Mouse (Mus musculus) spleen, adult 2 months (tissue): Measurements from ENCODE around the gene Dnmt3l. TPM values are rescaled to one million over a fixed set of nuclear protein-coding genes. Genes with fewer than 3 reads are reported as not detected.

Source experiments
- DNase-seq, 2 experiments: peaks; one replicate each; pipeline versions ENCODE4 v3.0.0 to v3.0.0-alpha.2; 2012 to 2021; ENCODE audit warnings: low spot score in 2 of 2, low read depth in 1 of 2
- H3K27ac ChIP-seq: fragments of 200-500 bp; 2 replicates; pipeline ENCODE4 v1.5.1; 2012; ENCODE audit warnings: low read length, inconsistent platforms; ENCODE audit not compliant: insufficient read depth
- H3K27me3 ChIP-seq: fragments of 200-500 bp; 2 replicates; pipeline ENCODE4 v1.6.1; 2012; ENCODE audit warnings: mild to moderate bottlenecking, moderate library complexity, low read length, inconsistent platforms; ENCODE audit not compliant: control insufficient read depth, insufficient read depth
- H3K36me3 ChIP-seq: fragments of 200-500 bp; 2 replicates; pipeline ENCODE4 v1.6.1; 2012; ENCODE audit warnings: mild to moderate bottlenecking, low read length, inconsistent platforms; ENCODE audit not compliant: control insufficient read depth, insufficient read depth
- H3K4me1 ChIP-seq: fragments of 200-500 bp; 2 replicates; pipeline ENCODE4 v1.6.1; 2011; ENCODE audit warnings: inconsistent platforms; ENCODE audit not compliant: control insufficient read depth, insufficient read depth, insufficient read length
- H3K4me3 ChIP-seq: fragments of 200-500 bp; 2 replicates; pipeline ENCODE4 v1.5.1; 2011; ENCODE audit warnings: mild to moderate bottlenecking, inconsistent platforms; ENCODE audit not compliant: insufficient read depth, insufficient read length; ENCODE audit errors: extremely low read depth
- CTCF ChIP-seq: fragments of 200-500 bp; IDR thresholded peaks from 2 replicates; pipeline ENCODE4 v1.5.1; 2011; ENCODE audit warnings: mild to moderate bottlenecking, inconsistent platforms; ENCODE audit not compliant: insufficient read depth, insufficient read length, insufficient replicate concordance; ENCODE audit errors: extremely low read depth
- POLR2A ChIP-seq: fragments of 200-500 bp; IDR thresholded peaks from 2 replicates; pipeline ENCODE4 v1.6.1; 2011; ENCODE audit warnings: low read depth, low read length, inconsistent platforms
- WGBS: fragments of 180-500 bp; shearing (Covaris S2); methylation state at CpG from one replicate; pipeline ENCODE4 v1.1.7; 2018; 5-methylcytosine and 5-hydroxymethylcytosine counted together
- polyA plus RNA-seq: library from polyadenylated mRNA; depleted of rRNA; stranded (reverse); fragments of >200 nt; gene quantifications from 2 replicates; pipeline ENCODE4 v1.2.3, GENCODE M21; 2012

Gene Dnmt3l
- polyA plus RNA-seq, 1 experiment, result not detected

DNA sequence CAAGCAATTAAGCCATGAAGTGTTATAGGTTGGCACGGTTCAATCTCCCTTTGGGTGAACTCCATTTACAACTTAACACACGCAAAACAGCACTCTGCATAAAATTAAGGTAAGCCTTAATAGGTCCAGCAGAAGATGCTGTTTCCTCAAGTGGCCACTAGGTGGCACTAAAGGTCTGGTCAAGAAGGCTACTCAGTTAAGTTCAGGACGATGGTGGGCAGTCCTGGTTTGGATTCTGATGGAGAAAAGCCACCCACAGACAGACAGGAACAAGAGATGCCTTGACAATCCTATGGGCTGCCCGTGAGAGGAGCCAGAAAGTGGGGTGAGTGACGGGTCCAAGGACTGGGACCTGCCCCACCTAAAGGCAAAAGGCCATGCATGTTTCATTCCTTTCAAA lies 13.6 kb upstream of the Dnmt3l start:
- no peak for TF ChIP-seq POLR2A
- peak; percentile 79; the same call in 1 of the 2 replicates for TF ChIP-seq CTCF
- Histone ChIP-seq H3K27me3 (no peaks in the 10 kb centered on the region), H3K27ac (no peak overlapping the region), H3K4me1 (no peaks in the 10 kb centered on the region), H3K4me3 (no peak overlapping the region), H3K36me3 (no peaks in the 10 kb centered on the region)
- peak; percentile 63 to 68 for DNase-seq
- 3% methylated on average over 5 of the region's 5 CpGs for WGBS

DNA sequence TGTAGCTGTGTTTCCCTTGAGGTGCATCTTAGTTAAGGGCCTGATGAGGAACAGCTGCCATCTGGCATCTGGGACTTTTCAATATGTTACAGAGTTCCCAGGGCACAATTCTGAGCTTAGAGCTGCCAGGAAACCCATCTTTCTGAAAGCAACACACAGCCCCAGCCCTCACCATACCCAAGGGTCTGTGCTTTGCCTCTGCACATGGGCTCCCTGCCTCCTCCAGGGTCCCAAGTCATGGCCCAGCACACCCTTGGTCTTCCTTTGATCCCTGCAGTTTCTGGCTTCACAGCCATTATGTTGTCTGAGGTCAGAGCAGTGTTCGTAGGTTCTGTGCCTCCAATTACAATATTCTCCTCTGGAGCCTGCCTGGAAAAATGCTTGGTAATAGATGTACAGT lies 12.7 kb upstream of the Dnmt3l start:
- no peaks in the 10 kb centered on the region for H3K36me3 ChIP-seq
- no peak overlapping the region for H3K27ac ChIP-seq
- 94% methylated on average over 1 of the region's 1 CpGs for WGBS
- no peak overlapping the region for H3K4me3 ChIP-seq
- no peak for DNase-seq
- no peaks in the 10 kb centered on the region for H3K4me1 ChIP-seq
- no peaks in the 10 kb centered on the region for H3K27me3 ChIP-seq
- TF ChIP-seq POLR2A, result no peak
- no peak for TF ChIP-seq CTCF

DNA sequence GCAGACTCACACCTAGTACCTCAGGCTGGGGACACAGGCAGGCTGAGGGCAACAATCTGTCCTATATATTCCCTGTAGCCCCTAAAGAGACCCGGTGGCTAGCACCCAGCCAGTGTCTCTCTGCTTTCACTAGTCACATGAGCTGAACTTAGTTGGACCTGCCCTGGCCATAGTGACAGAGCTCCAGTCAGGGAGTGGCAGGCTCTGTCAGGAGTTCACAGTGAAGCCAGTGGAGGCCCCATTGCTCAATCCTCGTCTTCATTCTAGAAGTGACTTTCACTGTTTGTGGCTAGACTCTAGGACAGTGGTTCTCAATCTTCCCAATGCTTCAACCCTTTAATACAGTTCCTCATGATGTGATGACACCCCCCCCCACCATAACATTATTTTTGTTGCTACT lies 9.8 kb upstream of the Dnmt3l start:
- 72% methylated on average over 2 of the region's 2 CpGs for WGBS
- TF ChIP-seq POLR2A (no peak), CTCF (no peak)
- Histone ChIP-seq H3K36me3 (no peaks in the 10 kb centered on the region), H3K4me3 (no peak overlapping the region), H3K27ac (no peak overlapping the region), H3K4me1 (no peaks in the 10 kb centered on the region), H3K27me3 (no peaks in the 10 kb centered on the region)
- no peak for DNase-seq

DNA sequence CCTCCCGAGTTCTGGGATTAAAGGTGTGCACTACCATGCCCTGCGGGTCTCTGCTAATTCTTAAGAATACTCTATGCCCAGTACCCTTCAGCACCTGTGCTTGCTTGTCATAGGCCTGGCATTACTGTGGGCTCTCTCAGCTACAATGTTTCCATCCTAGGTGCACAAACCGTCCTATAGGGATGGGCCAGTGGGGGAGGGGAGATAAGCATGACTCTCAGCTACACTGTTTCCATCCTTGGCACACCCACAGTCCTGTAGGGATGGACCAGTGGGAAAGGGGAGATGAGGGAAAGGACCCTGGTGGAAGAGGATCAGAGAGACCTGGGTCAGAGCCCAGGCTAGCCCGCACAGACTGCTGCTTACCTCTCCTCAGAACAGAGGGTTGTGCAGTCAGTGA lies 4.6 kb upstream of the Dnmt3l start:
- 83% methylated on average over 4 of the region's 4 CpGs for WGBS
- Histone ChIP-seq H3K27ac (no peak overlapping the region), H3K36me3 (no peaks in the 10 kb centered on the region), H3K27me3 (no peaks in the 10 kb centered on the region), H3K4me3 (no peak overlapping the region), H3K4me1 (no peaks in the 10 kb centered on the region)
- TF ChIP-seq POLR2A, result no peak
- TF ChIP-seq CTCF, result no peak
- DNase-seq, result no peak

DNA sequence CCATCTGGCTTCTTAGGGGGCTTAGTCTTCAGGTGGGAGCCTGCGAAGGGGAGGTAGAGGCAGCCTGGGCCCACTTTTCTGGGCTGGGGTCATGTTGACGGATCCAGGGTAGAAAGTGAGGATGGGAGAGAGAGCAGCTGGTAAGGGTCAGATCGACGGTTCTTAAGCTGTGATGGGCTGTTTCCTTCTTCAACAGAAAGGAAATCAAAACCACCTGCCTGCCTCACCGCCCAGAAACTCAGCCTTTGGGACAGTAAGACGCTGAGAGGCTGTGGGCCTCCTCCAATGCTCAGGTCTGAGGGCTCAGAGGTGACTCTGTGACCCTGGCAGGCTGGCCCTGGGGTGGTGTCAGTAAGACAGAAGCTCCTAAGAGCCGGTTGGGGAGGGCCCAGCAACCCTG lies 349 bp downstream of the Dnmt3l start:
- Histone ChIP-seq H3K36me3 (no peaks in the 10 kb centered on the region), H3K4me3 (no peak overlapping the region), H3K4me1 (0 out of 2 replicates have a peak, but pooled peaks cover 2% of the 10 kb centered on the region), H3K27ac (no peak overlapping the region), H3K27me3 (no peaks in the 10 kb centered on the region)
- 31% methylated on average over 7 of the region's 7 CpGs for WGBS
- TF ChIP-seq POLR2A (no peak), CTCF (no peak)
- no peak for DNase-seq

DNA sequence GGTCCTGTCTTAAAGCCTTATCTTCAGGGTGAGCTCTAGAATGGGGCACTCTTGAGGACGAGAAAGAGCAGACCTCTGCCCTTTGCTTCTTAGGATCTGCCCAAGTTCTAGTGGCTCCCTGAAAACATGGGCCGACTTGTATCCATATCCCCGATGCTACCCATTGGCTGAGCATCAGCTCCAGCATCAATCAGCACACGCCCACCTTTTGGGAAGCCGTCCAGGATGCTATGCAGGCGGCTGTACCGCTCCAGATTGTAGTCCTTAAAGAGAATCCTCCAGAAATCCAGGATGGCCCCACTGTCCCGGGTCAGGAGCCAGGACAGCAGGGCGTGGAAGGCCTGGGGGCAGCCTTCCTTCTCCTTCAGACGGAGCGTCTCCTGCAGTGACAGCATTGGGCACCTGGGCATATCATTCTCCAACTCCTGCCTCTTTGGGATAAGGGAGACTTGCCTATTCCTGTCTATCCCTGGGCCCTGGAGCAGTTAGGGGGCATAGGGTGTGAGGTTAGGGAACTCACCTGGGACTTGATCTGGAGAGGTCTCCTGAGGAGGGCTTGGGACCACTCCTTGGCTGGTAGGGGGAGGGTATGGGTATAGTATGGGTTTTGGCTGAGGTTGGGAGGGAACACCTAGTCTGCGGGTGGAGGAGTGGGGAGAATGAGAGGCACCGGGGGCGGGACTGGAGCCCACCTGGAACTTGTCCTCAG lies 1.1 kb downstream of the Dnmt3l start:
- 0 out of 2 replicates have a peak, but pooled peaks cover 2% of the 10 kb centered on the region for H3K4me1 ChIP-seq
- no peak for TF ChIP-seq POLR2A
- TF ChIP-seq CTCF, result no peak
- H3K36me3 ChIP-seq, result no peaks in the 10 kb centered on the region
- no peaks in the 10 kb centered on the region for H3K27me3 ChIP-seq
- WGBS, result 83% methylated on average over 14 of the region's 14 CpGs
- no peak overlapping the region for H3K27ac ChIP-seq
- no peak for DNase-seq
- no peak overlapping the region for H3K4me3 ChIP-seq

DNA sequence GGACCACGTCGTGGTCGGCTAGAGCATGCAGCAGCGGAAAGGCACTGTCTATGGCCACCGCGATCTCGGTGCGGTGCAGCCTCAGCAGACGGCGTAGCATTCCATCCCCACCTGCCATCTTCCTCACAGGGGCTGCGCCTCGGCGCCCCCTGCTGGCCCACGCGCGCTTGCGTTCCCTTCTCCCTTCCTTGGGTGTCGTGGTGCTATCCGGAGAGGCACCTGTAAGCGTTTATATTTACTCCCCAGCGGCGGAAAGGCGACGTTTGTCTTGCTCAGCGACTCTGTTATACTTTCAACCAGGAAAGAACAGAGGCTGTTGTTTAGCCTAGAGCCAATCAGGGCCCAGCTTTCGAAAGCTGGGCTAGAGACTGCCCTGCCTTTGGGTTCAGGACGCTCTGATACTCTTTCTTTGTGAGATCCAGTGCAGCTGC lies 1.7 kb downstream of the Dnmt3l start, which contains the start of gene Aire:
Gene Aire, minus strand, starts transcription at position 205 of the 431 bp plus-strand sequence.
- Histone ChIP-seq H3K4me3 (0 out of 2 replicates have a peak within 1 kb of the TSS, but pooled peaks have one; percentile 1), H3K36me3 (no peaks in the 10 kb centered on the region), H3K27ac (no peak within 1 kb of the TSS), H3K4me1 (0 out of 2 replicates have a peak, but pooled peaks cover 2% of the 10 kb centered on the region), H3K27me3 (no peaks in the 10 kb centered on the region)
- DNase-seq, result peak; percentile 50 to 67
- TF ChIP-seq POLR2A, result no peak
- peak; percentile 91 for TF ChIP-seq CTCF
- WGBS, result 6% methylated on average over 27 of the region's 27 CpGs
